Mouse (Mus musculus): ENCODE measurements around the gene Frs2. TPM values are rescaled to one million over a fixed set of nuclear protein-coding genes. Genes with fewer than 3 reads are reported as not detected.

Gene Frs2
- polyA plus RNA-seq, 2 experiments: 8.8 to 9.2 TPM

GRCm38 (mm10) chr10:117120051-117120666, 28.2 kb downstream of the Frs2 start:
- Histone ChIP-seq H3K4me3 (ENCODE audit: insufficient read depth in 1 of 2, low read depth in 2 of 2, low read length in 2 of 2) (peak overlapping the region in 1 of 2 experiments; percentile 4; a peak in 1 of 4 replicates), H3K36me3 (replicated peaks; ENCODE audit: control insufficient read depth, insufficient read depth, low read depth) (peaks cover 3% of the 10 kb centered on the region; the same call in 1 of the 2 replicates), H3K27me3 (ENCODE audit: control insufficient read depth, insufficient read depth, low read length) (no peaks in the 10 kb centered on the region), H3K4me2 (ENCODE audit: low read depth) (peak overlapping the region; percentile 48), H3K27ac (peak overlapping the region; percentile 74), H3K9me3 (ENCODE audit: control insufficient read depth, low read length) (no peaks in the 10 kb centered on the region), H3K9ac (replicated peaks) (no peak overlapping the region; the same call in 1 of the 2 replicates), H3K4me1 (replicated peaks; ENCODE audit: control insufficient read depth in 2 of 2, insufficient read depth in 2 of 2, low read length in 1 of 2) (peaks cover 30 to 38% of the 10 kb centered on the region in 2 experiments)
- WGBS (ENCODE audit: insufficient replicate concordance): 60% methylated on average over 7 of the region's 7 CpGs
- DNase-seq (ENCODE audit: low read depth in 3 of 3, low spot score in 3 of 3) (no peak), ATAC-seq (ENCODE audit: insufficient read depth) (peak; percentile 86)
- TF ChIP-seq CTCF (IDR thresholded peaks at IDR 0.05; ENCODE audit: low read depth) (no peak), EP300 (IDR thresholded peaks at IDR 0.05; ENCODE audit: low read depth) (no peak)

- Histone ChIP-seq H3K27ac (peak overlapping the region; percentile 53), H3K36me3 (replicated peaks; ENCODE audit: control insufficient read depth, insufficient read depth, low read depth) (peaks cover 3% of the 10 kb centered on the region; the same call in 1 of the 2 replicates), H3K4me3 (ENCODE audit: insufficient read depth in 1 of 2, low read depth in 2 of 2, low read length in 2 of 2) (peak overlapping the region in 1 of 2 experiments; percentile 4; a peak in 3 of 4 replicates), H3K27me3 (ENCODE audit: control insufficient read depth, insufficient read depth, low read length) (no peaks in the 10 kb centered on the region), H3K9me3 (ENCODE audit: control insufficient read depth, low read length) (no peaks in the 10 kb centered on the region), H3K9ac (replicated peaks) (peak overlapping the region; percentile 51), H3K4me1 (replicated peaks; ENCODE audit: control insufficient read depth in 2 of 2, insufficient read depth in 2 of 2, low read length in 1 of 2) (peaks cover 31 to 40% of the 10 kb centered on the region in 2 experiments), H3K4me2 (ENCODE audit: low read depth) (peak overlapping the region; percentile 48)
- peak; percentile 47 for TF ChIP-seq EP300 (IDR thresholded peaks at IDR 0.05; ENCODE audit: low read depth)
- TF ChIP-seq CTCF (IDR thresholded peaks at IDR 0.05; ENCODE audit: low read depth): no peak
- WGBS (ENCODE audit: insufficient replicate concordance): 13% methylated on average over 11 of the region's 11 CpGs
- DNase-seq (ENCODE audit: low read depth in 3 of 3, low spot score in 3 of 3) (no peak), ATAC-seq (ENCODE audit: insufficient read depth) (peak; percentile 7; the same call in 1 of the 2 replicates)
Observed at GRCm38 (mm10) chr10:117119531-117119930, 28.8 kb downstream of the Frs2 start.

- no peaks in the 10 kb centered on the region for H3K27me3 ChIP-seq (ENCODE audit: control insufficient read depth, insufficient read depth, low read length)
- WGBS (ENCODE audit: insufficient replicate concordance): 48% methylated on average over 7 of the region's 7 CpGs
- no peak overlapping the region for H3K9ac ChIP-seq (replicated peaks)
Observed at GRCm38 (mm10) chr10:117118421-117118831, 29.9 kb downstream of the Frs2 start.

GRCm38 (mm10) chr10:117115652-117116051, 32.7 kb downstream of the Frs2 start:
- no peaks in the 10 kb centered on the region for H3K27me3 ChIP-seq (ENCODE audit: control insufficient read depth, insufficient read depth, low read length)
- H3K9me3 ChIP-seq (ENCODE audit: control insufficient read depth, low read length): no peaks in the 10 kb centered on the region
- peak overlapping the region; percentile 25; the same call in 1 of the 2 replicates for H3K27ac ChIP-seq
- H3K4me3 ChIP-seq (ENCODE audit: insufficient read depth in 1 of 2, low read depth in 2 of 2, low read length in 2 of 2): no peak overlapping the region
- no peak for DNase-seq (ENCODE audit: low read depth in 3 of 3, low spot score in 3 of 3)
- 62% methylated on average over 3 of the region's 3 CpGs for WGBS (ENCODE audit: insufficient replicate concordance)
- peaks cover 57 to 65% of the 10 kb centered on the region in 2 experiments for H3K4me1 ChIP-seq (replicated peaks; ENCODE audit: control insufficient read depth in 2 of 2, insufficient read depth in 2 of 2, low read length in 1 of 2)
- 0 out of 2 replicates have a peak overlapping the region, but pooled peaks have one; percentile 6 for H3K9ac ChIP-seq (replicated peaks)
- no peak overlapping the region for H3K4me2 ChIP-seq (ENCODE audit: low read depth)
- TF ChIP-seq EP300 (IDR thresholded peaks at IDR 0.05; ENCODE audit: low read depth) (no peak), CTCF (IDR thresholded peaks at IDR 0.05; ENCODE audit: low read depth) (no peak)
- H3K36me3 ChIP-seq (replicated peaks; ENCODE audit: control insufficient read depth, insufficient read depth, low read depth): peaks cover 3% of the 10 kb centered on the region; the same call in 1 of the 2 replicates
- no peak for ATAC-seq (ENCODE audit: insufficient read depth)

More at GRCm38 (mm10) chr10:117118421-117118831, 29.9 kb downstream of the Frs2 start:
- TF ChIP-seq CTCF (IDR thresholded peaks at IDR 0.05; ENCODE audit: low read depth): no peak
- TF ChIP-seq EP300 (IDR thresholded peaks at IDR 0.05; ENCODE audit: low read depth): no peak
- no peak overlapping the region for H3K4me3 ChIP-seq (ENCODE audit: insufficient read depth in 1 of 2, low read depth in 2 of 2, low read length in 2 of 2)
- no peak overlapping the region for H3K4me2 ChIP-seq (ENCODE audit: low read depth)
- no peak overlapping the region; the same call in 1 of the 2 replicates for H3K27ac ChIP-seq
- H3K36me3 ChIP-seq (replicated peaks; ENCODE audit: control insufficient read depth, insufficient read depth, low read depth): peaks cover 3% of the 10 kb centered on the region; the same call in 1 of the 2 replicates
- no peaks in the 10 kb centered on the region for H3K9me3 ChIP-seq (ENCODE audit: control insufficient read depth, low read length)
- DNase-seq (ENCODE audit: low read depth in 3 of 3, low spot score in 3 of 3): no peak
- ATAC-seq (ENCODE audit: insufficient read depth): no peak
- H3K4me1 ChIP-seq (replicated peaks; ENCODE audit: control insufficient read depth in 2 of 2, insufficient read depth in 2 of 2, low read length in 1 of 2): peaks cover 40 to 48% of the 10 kb centered on the region in 2 experiments

GRCm38 (mm10) chr10:117112545-117112944, 35.8 kb downstream of the Frs2 start:
- Histone ChIP-seq H3K27ac (peak overlapping the region; percentile 80), H3K4me2 (ENCODE audit: low read depth) (peak overlapping the region; percentile 70), H3K27me3 (ENCODE audit: control insufficient read depth, insufficient read depth, low read length) (no peaks in the 10 kb centered on the region), H3K9me3 (ENCODE audit: control insufficient read depth, low read length) (no peaks in the 10 kb centered on the region), H3K36me3 (replicated peaks; ENCODE audit: control insufficient read depth, insufficient read depth, low read depth) (peaks cover under 1% of the 10 kb centered on the region), H3K4me1 (replicated peaks; ENCODE audit: control insufficient read depth in 2 of 2, insufficient read depth in 2 of 2, low read length in 1 of 2) (peaks cover 65 to 67% of the 10 kb centered on the region in 2 experiments), H3K9ac (replicated peaks) (peak overlapping the region; percentile 13; the same call in 1 of the 2 replicates), H3K4me3 (ENCODE audit: insufficient read depth in 1 of 2, low read depth in 2 of 2, low read length in 2 of 2) (no peak overlapping the region)
- ATAC-seq (ENCODE audit: insufficient read depth) (peak; percentile 78), DNase-seq (ENCODE audit: low read depth in 3 of 3, low spot score in 3 of 3) (peak; percentile 47 to 53 (median 50))
- 10% methylated on average over 2 of the region's 2 CpGs for WGBS (ENCODE audit: insufficient replicate concordance)
- TF ChIP-seq CTCF (IDR thresholded peaks at IDR 0.05; ENCODE audit: low read depth): no peak
- TF ChIP-seq EP300 (IDR thresholded peaks at IDR 0.05; ENCODE audit: low read depth): peak; percentile 21; the same call in 1 of the 2 replicates
